Mouse (Mus musculus): ENCODE data around the gene Tlcd1.

The Tlcd1 gene

GRCm38 (mm10) chr11:78204287-78204686 is 27.8 kb downstream of the Tlcd1 start:
- no peak for DNase-seq (ENCODE audit: low spot score in 2 of 2)

- DNase-seq (ENCODE audit: low spot score in 2 of 2), result no peak
These were observed 29.1 kb downstream of the Tlcd1 start for GRCm38 (mm10) chr11:78205361-78206206.

DNA sequence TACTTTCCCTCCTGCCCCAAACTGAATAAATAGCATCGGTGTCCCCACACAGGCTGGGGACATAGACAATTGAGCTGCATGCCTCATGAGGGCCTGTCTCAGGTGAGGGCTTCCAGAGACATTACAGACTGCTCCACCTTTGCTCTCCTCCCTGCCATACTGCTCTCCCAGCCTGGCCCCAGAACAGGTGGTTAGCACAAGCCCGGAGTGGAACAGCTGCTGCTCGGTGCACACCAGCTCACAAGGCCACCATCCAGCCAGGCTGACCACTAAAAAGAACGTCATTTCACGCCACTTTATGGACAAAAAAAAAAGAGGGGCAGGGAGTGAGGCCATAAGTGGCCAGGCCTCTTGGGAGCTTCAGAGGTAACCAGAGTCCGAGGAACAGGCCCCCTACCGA is 30.7 kb downstream of the Tlcd1 start:
- DNase-seq (ENCODE audit: low spot score in 2 of 2), result no peak

- no peak for DNase-seq (ENCODE audit: low spot score in 2 of 2)
These were observed 33.4 kb downstream of the Tlcd1 start for GRCm38 (mm10) chr11:78209886-78210285.

GRCm38 (mm10) chr11:78210615-78211014 is 34.1 kb downstream of the Tlcd1 start:
- no peak for DNase-seq (ENCODE audit: low spot score in 2 of 2)

DNA sequence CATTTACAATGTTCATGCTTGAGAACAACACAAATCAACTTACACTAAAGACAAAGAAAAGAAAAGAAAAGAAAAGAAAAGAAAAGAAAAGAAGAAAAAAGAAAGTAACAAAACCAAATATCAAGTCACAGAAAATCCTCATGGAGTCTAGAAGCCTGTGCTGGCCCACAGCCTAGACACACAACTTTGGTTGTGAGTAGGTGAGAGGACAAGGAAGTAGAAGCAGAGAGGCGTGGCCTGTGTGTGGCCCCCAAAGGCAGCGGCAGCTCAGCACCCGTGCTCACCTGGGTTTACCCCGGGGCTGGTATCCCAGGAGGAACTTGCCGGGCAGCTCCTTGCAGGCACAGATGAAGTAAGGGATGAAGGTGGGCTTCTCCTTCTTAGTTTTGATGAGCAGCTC is 35.0 kb downstream of the Tlcd1 start:
- no peak for DNase-seq (ENCODE audit: low spot score in 2 of 2)

DNA sequence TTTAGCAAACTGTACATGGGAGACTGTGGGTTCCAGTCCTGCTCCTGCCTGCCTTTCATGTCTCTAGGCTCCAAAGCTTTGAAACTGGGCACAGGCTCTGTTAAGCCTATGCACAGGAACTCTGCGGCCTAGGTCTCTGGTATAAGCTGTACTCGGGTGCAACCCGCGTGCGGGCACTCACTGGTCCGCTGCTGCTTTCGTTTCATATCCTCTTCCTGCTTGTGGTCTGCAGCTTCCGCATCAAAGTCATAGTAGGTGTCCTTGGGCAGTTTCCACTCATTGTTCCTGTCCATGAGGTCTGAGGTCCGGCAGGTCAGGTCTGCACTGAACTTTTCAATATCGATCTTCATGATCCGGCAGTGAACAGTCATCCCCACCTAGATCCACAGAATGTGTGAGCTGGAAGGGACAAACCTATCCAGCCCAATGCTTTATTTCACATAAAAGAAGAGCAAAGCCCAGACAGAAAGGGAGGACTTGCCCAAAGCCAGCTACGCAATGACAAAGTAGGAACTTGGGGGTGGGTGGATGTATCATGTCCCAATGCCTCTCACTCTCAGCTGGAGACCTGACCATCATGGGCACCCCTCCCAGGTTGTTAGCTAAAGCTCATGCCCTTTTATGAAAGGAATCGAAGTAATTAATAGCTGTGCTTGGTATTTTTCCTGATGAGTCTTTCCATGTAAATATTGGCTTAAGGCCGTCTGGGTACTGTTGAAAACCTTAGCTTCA is 36.7 kb downstream of the Tlcd1 start:
- peak; percentile 56 to 71 for DNase-seq (ENCODE audit: low spot score in 2 of 2)

DNA sequence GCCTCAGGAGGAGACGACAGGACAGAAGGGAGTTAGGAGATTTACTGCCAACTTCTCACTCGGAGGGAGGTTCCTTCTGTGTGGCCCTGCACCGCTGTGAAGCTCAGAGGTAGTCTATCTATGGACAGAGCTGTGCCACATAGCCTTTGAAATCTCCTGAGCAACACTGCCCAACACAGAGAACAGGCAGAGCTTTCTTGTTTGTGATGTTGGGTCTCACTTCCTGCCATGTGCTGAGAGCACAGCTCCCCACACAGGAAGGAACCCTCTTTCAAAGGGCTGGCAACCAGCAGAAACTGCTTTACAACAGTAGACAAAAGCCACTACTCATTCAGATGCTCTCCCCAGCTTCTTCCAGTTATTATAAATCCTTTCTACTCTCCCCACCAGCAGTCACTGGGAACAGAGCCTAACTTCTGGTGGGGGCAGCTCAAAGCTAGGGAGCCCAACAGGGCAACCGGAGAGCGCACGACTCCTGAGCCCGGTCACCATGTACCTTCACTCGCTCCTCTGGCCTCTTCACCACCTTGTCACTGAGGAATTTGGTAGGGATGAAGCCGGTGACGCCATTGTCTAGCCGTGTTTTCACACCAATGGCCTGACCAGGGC is 39.3 kb downstream of the Tlcd1 start:
- no peak for DNase-seq (ENCODE audit: low spot score in 2 of 2)

DNA sequence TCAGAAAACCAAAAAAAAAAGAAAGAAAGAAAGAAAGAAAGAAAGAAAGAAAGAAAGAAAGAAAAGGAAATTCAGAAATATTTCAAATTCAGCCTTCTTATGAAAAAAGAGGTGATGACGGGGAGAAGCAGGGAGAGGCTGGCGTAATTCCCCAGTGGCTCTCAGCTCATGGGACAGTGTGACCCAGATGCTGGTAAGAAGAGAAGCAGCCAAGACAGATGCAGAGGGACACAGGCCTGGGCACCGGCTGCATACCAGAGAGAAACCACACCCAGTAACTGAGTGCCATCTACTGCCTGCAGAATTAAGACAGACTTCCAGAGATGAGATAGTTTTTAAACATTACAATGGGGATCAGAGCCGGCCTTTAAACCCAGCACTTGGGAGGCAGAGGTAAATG is 47.1 kb downstream of the Tlcd1 start:
- DNase-seq (ENCODE audit: low spot score in 2 of 2), result no peak
